Mouse (Mus musculus) brain, embryonic 14.5 days (tissue): ENCODE measurements around the gene Dnm1l.

Experiments
- CTCF ChIP-seq: fragments of 200-500 bp; IDR thresholded peaks from 2 replicates; pipeline ENCODE4 v1.5.1; 2012; ENCODE audit warnings: inconsistent platforms, mild to moderate bottlenecking, moderate library complexity, borderline replicate concordance; ENCODE audit not compliant: insufficient read depth, insufficient read length; ENCODE audit errors: extremely low read depth
- POLR2A ChIP-seq: fragments of 200-500 bp; IDR thresholded peaks from 2 replicates; pipeline ENCODE4 v1.6.1; 2012; ENCODE audit warnings: mild to moderate bottlenecking, inconsistent platforms, borderline replicate concordance; ENCODE audit not compliant: poor library complexity, insufficient read depth, insufficient read length, severe bottlenecking; ENCODE audit errors: extremely low read depth

- no peak for TF ChIP-seq CTCF
- TF ChIP-seq POLR2A, result no peak
Observed at GRCm38 (mm10) chr16:16262436-16262835, 96.3 kb downstream of the Dnm1l start.
